Mouse (Mus musculus) CH12.LX (cell line): Measurements from ENCODE around the gene Evc2. TPM values are rescaled to one million over a fixed set of nuclear protein-coding genes. Genes with fewer than 3 reads are reported as not detected.

ENCODE experiments used
- DNase-seq: peaks from one replicate; pipeline ENCODE4 v3.0.0-alpha.2; 2013; ENCODE audit errors: extremely low read depth
- H3K27ac ChIP-seq: 2 replicates; pipeline ENCODE4 v1.5.1; 2012; ENCODE audit warnings: low read depth, mild to moderate bottlenecking, control low read depth, moderate library complexity; ENCODE audit not compliant: insufficient read depth
- H3K27me3 ChIP-seq: replicated peaks from 2 replicates; pipeline ENCODE3; 2012; ENCODE audit warnings: inconsistent platforms
- H3K36me3 ChIP-seq, 2 experiments: replicated peaks in 1 of 2; 2 replicates each; pipeline versions ENCODE3 to v1.6.1; 2012; ENCODE audit warnings: inconsistent platforms in 1 of 2, low read length in 1 of 2, mild to moderate bottlenecking in 1 of 2, mixed read lengths in 1 of 2, moderate library complexity in 1 of 2; ENCODE audit not compliant: control insufficient read depth in 1 of 2, insufficient read depth in 1 of 2
- H3K4me1 ChIP-seq, 2 experiments: 2 replicates each; pipeline ENCODE4 v1.6.1; 2012; ENCODE audit warnings: inconsistent platforms in 1 of 2, moderate library complexity in 1 of 2; ENCODE audit not compliant: insufficient read depth in 2 of 2, control insufficient read depth in 1 of 2
- H3K4me2 ChIP-seq: 2 replicates; pipeline ENCODE4 v1.6.1; 2012; ENCODE audit warnings: low read depth, mild to moderate bottlenecking, control low read depth; ENCODE audit not compliant: poor library complexity, insufficient read depth, severe bottlenecking
- H3K4me3 ChIP-seq, 3 experiments: fragments of 150-350 bp in 1 of 3; sonication (generic) in 1 of 3; replicated peaks in 1 of 3; 2 replicates each; pipeline versions ENCODE3 to v1.5.1; 2011 to 2012; ENCODE audit warnings: low read depth in 2 of 3, low read length in 2 of 3, mild to moderate bottlenecking in 2 of 3, moderate library complexity in 2 of 3, control low read depth in 1 of 3, improper control_type of control experiment in 1 of 3, inconsistent platforms in 1 of 3, mixed read lengths in 1 of 3; ENCODE audit not compliant: poor library complexity in 1 of 3
- H3K79me2 ChIP-seq: replicated peaks from 2 replicates; pipeline ENCODE4 v1.6.1; 2012; ENCODE audit warnings: mild to moderate bottlenecking, moderate library complexity; ENCODE audit not compliant: control insufficient read depth, poor library complexity, insufficient read depth, severe bottlenecking; ENCODE audit errors: extremely low read depth
- H3K9ac ChIP-seq: 2 replicates; pipeline ENCODE4 v1.6.1; 2012; ENCODE audit warnings: low read depth, mild to moderate bottlenecking, control low read depth, moderate library complexity; ENCODE audit not compliant: insufficient read depth
- H3K9me3 ChIP-seq: replicated peaks from 2 replicates; pipeline ENCODE3; 2012; ENCODE audit warnings: low read length, inconsistent platforms, mixed read lengths
- BHLHE40 ChIP-seq: IDR thresholded peaks from 2 replicates; pipeline ENCODE4 v1.6.1; 2011; ENCODE audit warnings: mild to moderate bottlenecking, low read depth, low read length, improper control_type of control experiment
- CHD2 ChIP-seq: IDR thresholded peaks from 2 replicates; pipeline ENCODE4 v1.6.1; 2011; ENCODE audit warnings: low read length, improper control_type of control experiment
- CTCF ChIP-seq, 2 experiments: IDR thresholded peaks in 1 of 2; conservative IDR thresholded peaks in 1 of 2; 2 replicates each; pipeline ENCODE4 v1.5.1; 2011 to 2012; ENCODE audit warnings: low read depth in 2 of 2, low read length in 2 of 2, improper control_type of control experiment in 1 of 2, inconsistent platforms in 1 of 2, mild to moderate bottlenecking in 1 of 2, moderate library complexity in 1 of 2
- ELF1 ChIP-seq: IDR thresholded peaks from 2 replicates; pipeline ENCODE4 v1.6.1; 2014; ENCODE audit warnings: low read depth, mild to moderate bottlenecking, inconsistent platforms, low read length, improper control_type of control experiment
- ETS1 ChIP-seq: conservative IDR thresholded peaks from 2 replicates; pipeline ENCODE4 v1.6.1; 2012; ENCODE audit warnings: low read depth, mild to moderate bottlenecking, inconsistent platforms, low read length, improper control_type of control experiment, moderate library complexity
- HCFC1 ChIP-seq: IDR thresholded peaks from 2 replicates; pipeline ENCODE4 v1.6.1; 2012; ENCODE audit warnings: low read depth, mild to moderate bottlenecking, inconsistent platforms, low read length, improper control_type of control experiment
- IRF4 ChIP-seq: IDR thresholded peaks from 2 replicates; pipeline ENCODE4 v1.6.1; 2014; ENCODE audit warnings: low read depth, mild to moderate bottlenecking, inconsistent platforms, low read length, improper control_type of control experiment
- JUND ChIP-seq: conservative IDR thresholded peaks from 2 replicates; pipeline ENCODE4 v1.6.1; 2011; ENCODE audit warnings: low read depth, low read length, improper control_type of control experiment
- KAT2A ChIP-seq: IDR thresholded peaks from 2 replicates; pipeline ENCODE4 v1.6.1; 2012; ENCODE audit warnings: low read length, improper control_type of control experiment, inconsistent platforms; ENCODE audit not compliant: insufficient replicate concordance
- MAFK ChIP-seq: IDR thresholded peaks from 2 replicates; pipeline ENCODE4 v1.6.1; 2011; ENCODE audit warnings: low read length, improper control_type of control experiment; ENCODE audit not compliant: insufficient replicate concordance
- MAZ ChIP-seq: IDR thresholded peaks from 2 replicates; pipeline ENCODE4 v1.6.1; 2012; ENCODE audit warnings: low read depth, mild to moderate bottlenecking, inconsistent platforms, low read length, improper control_type of control experiment, moderate library complexity
- MXI1 ChIP-seq: IDR thresholded peaks from 2 replicates; pipeline ENCODE4 v1.6.1; 2011; ENCODE audit warnings: mild to moderate bottlenecking, low read depth, low read length, improper control_type of control experiment
- MYC ChIP-seq: IDR thresholded peaks from 2 replicates; pipeline ENCODE4 v1.6.1; 2011; ENCODE audit warnings: low read depth, mild to moderate bottlenecking, improper control_type of control experiment, low read length
- NELFE ChIP-seq: IDR thresholded peaks from 2 replicates; pipeline ENCODE4 v1.6.1; 2011; ENCODE audit warnings: low read depth, low read length, improper control_type of control experiment
- NRF1 ChIP-seq: IDR thresholded peaks from 2 replicates; pipeline ENCODE4 v1.6.1; 2014; ENCODE audit warnings: low read depth, mild to moderate bottlenecking, inconsistent platforms, low read length, improper control_type of control experiment, moderate library complexity
- POLR2AphosphoS2 ChIP-seq: IDR thresholded peaks from 2 replicates; pipeline ENCODE4 v1.6.1; 2011; ENCODE audit warnings: low read depth, low read length, improper control_type of control experiment
- RAD21 ChIP-seq: IDR thresholded peaks from 2 replicates; pipeline ENCODE4 v1.6.1; 2011; ENCODE audit warnings: low read depth, mild to moderate bottlenecking, low read length, improper control_type of control experiment, moderate library complexity
- RCOR1 ChIP-seq: conservative IDR thresholded peaks from 2 replicates; pipeline ENCODE4 v1.6.1; 2012; ENCODE audit warnings: low read depth, mild to moderate bottlenecking, inconsistent platforms, low read length, improper control_type of control experiment
- SIN3A ChIP-seq: IDR thresholded peaks from 2 replicates; pipeline ENCODE4 v1.6.1; 2012; ENCODE audit warnings: low read length, improper control_type of control experiment, inconsistent platforms
- SMC3 ChIP-seq: IDR thresholded peaks from 2 replicates; pipeline ENCODE4 v1.6.1; 2011; ENCODE audit warnings: low read depth, low read length, improper control_type of control experiment
- TCF12 ChIP-seq: IDR thresholded peaks from 2 replicates; pipeline ENCODE4 v1.6.1; 2014; ENCODE audit warnings: low read depth, mild to moderate bottlenecking, inconsistent platforms, low read length, improper control_type of control experiment
- UBTF ChIP-seq: IDR thresholded peaks from 2 replicates; pipeline ENCODE4 v1.6.1; 2012; ENCODE audit warnings: low read depth, mild to moderate bottlenecking, inconsistent platforms, low read length, improper control_type of control experiment, moderate library complexity
- USF2 ChIP-seq: conservative IDR thresholded peaks from 2 replicates; pipeline ENCODE4 v1.6.1; 2011; ENCODE audit warnings: low read depth, low read length, improper control_type of control experiment
- ZC3H11A ChIP-seq: IDR thresholded peaks from 2 replicates; pipeline ENCODE4 v1.6.1; 2012; ENCODE audit warnings: low read depth, mild to moderate bottlenecking, inconsistent platforms, low read length, improper control_type of control experiment
- ZKSCAN1 ChIP-seq: IDR thresholded peaks from 2 replicates; pipeline ENCODE4 v1.6.1; 2012; ENCODE audit warnings: low read depth, inconsistent platforms, low read length, improper control_type of control experiment, borderline replicate concordance
- ZMIZ1 ChIP-seq: IDR thresholded peaks from 2 replicates; pipeline ENCODE4 v1.6.1; 2012; ENCODE audit warnings: low read depth, mild to moderate bottlenecking, inconsistent platforms, low read length, improper control_type of control experiment
- ZNF384 ChIP-seq: IDR thresholded peaks from 2 replicates; pipeline ENCODE4 v1.6.1; 2012; ENCODE audit warnings: low read depth, low read length, improper control_type of control experiment, inconsistent platforms
- dilution Hi-C: fragments of 300-500 bp; cut with MboI; formaldehyde crosslinking; loops from 2 replicates; pipeline ENCODE4 v1.14.3; 2020; ENCODE audit warnings: low sequenced_read_pairs; ENCODE audit not compliant: extremely low pct_unique_long_range_greater_than_20kb, extremely low pct_ligation_motif_present
- in situ Hi-C: fragments of 300-500 bp; cut with MboI; formaldehyde crosslinking; loops from 3 replicates; pipeline ENCODE4 v1.14.3; 2019; ENCODE audit warnings: low sequenced_read_pairs, low pct_ligation_motif_present, low pct_unique_long_range_greater_than_20kb, mixed read lengths
- polyA plus RNA-seq: library from polyadenylated mRNA; unstranded; fragments of >175 nt; gene quantifications from 2 replicates; pipeline ENCODE4 v1.2.1, GENCODE M21; 2012; ENCODE audit warnings: low read depth; ENCODE audit not compliant: insufficient read length
- total RNA-seq, 2 experiments: library from RNA; depleted of rRNA; stranded (reverse); fragments of 300-350 nt in 1 of 2; fragments of >200 nt in 1 of 2; gene quantifications; 2 replicates each; pipeline ENCODE4 v1.2.3; 2012 to 2014

Evc2 gene
- total and polyA plus RNA-seq, 3 experiments, result 0.04 TPM; not detected in 2

GRCm38 (mm10) chr5:37377376-37377775 lies 39.1 kb downstream of the Evc2 start:
- H3K4me2 ChIP-seq, result no peak overlapping the region
- no peak overlapping the region for H3K4me3 ChIP-seq
- peaks cover 68% of the 10 kb centered on the region for H3K27me3 ChIP-seq
- H3K4me1 ChIP-seq, result peaks cover 0 to 6% of the 10 kb centered on the region in 2 experiments; a peak in 2 of 4 replicates
- no peaks in the 10 kb centered on the region for H3K9me3 ChIP-seq
- no peaks in the 10 kb centered on the region for H3K79me2 ChIP-seq
- DNase-seq, result no peak
- H3K27ac ChIP-seq, result no peak overlapping the region
- dilution Hi-C loops, result no loop called here
- no peaks in the 10 kb centered on the region for H3K36me3 ChIP-seq
- no peak overlapping the region for H3K9ac ChIP-seq
- in situ Hi-C loops, result no loop called here
- TF ChIP-seq SIN3A (no peak), CHD2 (no peak), IRF4 (no peak), BHLHE40 (no peak), MXI1 (no peak), KAT2A (no peak), NELFE (no peak), SMC3 (no peak), JUND (no peak), ETS1 (no peak), MAFK (no peak), NRF1 (no peak), ELF1 (no peak), TCF12 (no peak), ZNF384 (no peak), USF2 (no peak), ZKSCAN1 (no peak), ZC3H11A (no peak), RCOR1 (no peak)

- no peak for DNase-seq
- H3K9me3 ChIP-seq, result no peaks in the 10 kb centered on the region
Measured at GRCm38 (mm10) chr5:37380641-37381040, 42.3 kb downstream of the Evc2 start.

More at GRCm38 (mm10) chr5:37380641-37381040, 42.3 kb downstream of the Evc2 start:
- in situ Hi-C loops (no loop called here), dilution Hi-C loops (no loop called here)
- Histone ChIP-seq H3K4me3 (no peak overlapping the region), H3K4me1 (peaks cover 0 to 6% of the 10 kb centered on the region in 2 experiments; a peak in 2 of 4 replicates), H3K27me3 (peaks cover 69% of the 10 kb centered on the region), H3K79me2 (no peaks in the 10 kb centered on the region), H3K36me3 (no peaks in the 10 kb centered on the region), H3K4me2 (no peak overlapping the region), H3K27ac (no peak overlapping the region), H3K9ac (no peak overlapping the region)
- TF ChIP-seq RAD21 (no peak), MAZ (no peak), BHLHE40 (no peak), NELFE (no peak), ELF1 (no peak), ZMIZ1 (no peak), POLR2AphosphoS2 (no peak), ZNF384 (no peak), MYC (no peak), CTCF (conservative IDR thresholded peaks at IDR 0.05 in 1 of 2, IDR thresholded peaks at IDR 0.05 in 1 of 2; ENCODE audit: low read depth in 2 of 2, low read length in 2 of 2) (no peak), RCOR1 (no peak), UBTF (no peak), IRF4 (no peak), HCFC1 (no peak), TCF12 (no peak), ZC3H11A (no peak), ZKSCAN1 (no peak), SIN3A (no peak), USF2 (no peak)
